Mouse (Mus musculus) midbrain, embryonic 11.5 days (tissue): Measurements from ENCODE around the gene Rnase9. TPM values are rescaled to one million over a fixed set of nuclear protein-coding genes. Genes with fewer than 3 reads are reported as not detected.
A peak's percentile ranks its signal among the peaks of the same experiment; 100 is the strongest.
"Not testable (repeated sequence)": the region's sequence is repeated elsewhere in the genome, so short reads cannot be mapped to it uniquely, and the experiment has no call there.

ENCODE experiments used
- ATAC-seq: fragments of 200-750 bp; cut with Nextera tagmentation; 2 replicates; pipeline ENCODE4 v1.8.0; 2017; ENCODE audit warnings: moderate TSS enrichment, moderate library complexity; ENCODE audit not compliant: low FRiP score
- DNase-seq: peaks from one replicate; pipeline ENCODE4 v3.0.0; 2015; ENCODE audit warnings: low spot score; ENCODE audit errors: missing footprints
- H3K27ac ChIP-seq: fragments of 300-500 bp; sonication (generic); 2 replicates; pipeline ENCODE4 v1.5.1; 2014; ENCODE audit warnings: low read depth, low read length
- H3K27me3 ChIP-seq: fragments of 300-500 bp; sonication (generic); 2 replicates; pipeline ENCODE4 v1.6.1; 2014; ENCODE audit warnings: mild to moderate bottlenecking, low read length, moderate library complexity, mixed read lengths; ENCODE audit not compliant: control insufficient read depth, insufficient read depth
- H3K36me3 ChIP-seq: fragments of 300-500 bp; sonication (generic); 2 replicates; pipeline ENCODE4 v1.6.1; 2014; ENCODE audit warnings: mild to moderate bottlenecking, low read length, moderate library complexity, mixed read lengths; ENCODE audit not compliant: control insufficient read depth, insufficient read depth
- H3K4me1 ChIP-seq: fragments of 300-500 bp; sonication (generic); 2 replicates; pipeline ENCODE4 v1.6.1; 2014; ENCODE audit warnings: low read length; ENCODE audit not compliant: control insufficient read depth, insufficient read depth
- H3K4me2 ChIP-seq: fragments of 300-500 bp; sonication (generic); 2 replicates; pipeline ENCODE4 v1.6.1; 2014; ENCODE audit warnings: mild to moderate bottlenecking, moderate library complexity
- H3K4me3 ChIP-seq: fragments of 300-500 bp; sonication (generic); 2 replicates; pipeline ENCODE4 v1.5.1; 2014; ENCODE audit warnings: low read depth, low read length
- H3K9ac ChIP-seq: fragments of 300-500 bp; sonication (generic); 2 replicates; pipeline ENCODE4 v1.6.1; 2014; ENCODE audit warnings: low read length
- H3K9me3 ChIP-seq: fragments of 300-500 bp; sonication (generic); 2 replicates; pipeline ENCODE4 v1.6.1; 2016; ENCODE audit warnings: low read length; ENCODE audit not compliant: control insufficient read depth
- WGBS: fragments of 180-500 bp; shearing (Covaris S2); extraction: QIAGEN DNeasy Blood & Tissue Kit; methylation state at CpG from one replicate; pipeline ENCODE4 v1.1.7; 2014; 5-methylcytosine and 5-hydroxymethylcytosine counted together
- polyA plus RNA-seq: library from polyadenylated mRNA; unstranded; fragments of >200 nt; fragmentation: Nextera tagmentation; extraction: Ambion mirVana; gene quantifications from 2 replicates; pipeline ENCODE4 v1.2.1, GENCODE M21; 2014

Rnase9 gene
- polyA plus RNA-seq, 1 experiment from 2014 or later: not detected

- Histone ChIP-seq H3K9me3 (no peaks in the 10 kb centered on the region), H3K4me2 (no peak overlapping the region), H3K4me3 (no peak overlapping the region), H3K27ac (no peak overlapping the region), H3K9ac (no peak overlapping the region), H3K36me3 (no peaks in the 10 kb centered on the region), H3K27me3 (no peaks in the 10 kb centered on the region), H3K4me1 (no peaks in the 10 kb centered on the region)
- peak; percentile 52; the same call in 1 of the 2 replicates for ATAC-seq
- peak; percentile 94 for DNase-seq
- 35% methylated on average over 5 of the region's 5 CpGs for WGBS
These were observed 15.1 kb downstream of the Rnase9 start for GRCm38 (mm10) chr14:51026391-51027133.

GRCm38 (mm10) chr14:51024820-51025219 is 16.8 kb downstream of the Rnase9 start:
- Histone ChIP-seq H3K27ac (no peak overlapping the region), H3K9me3 (no peaks in the 10 kb centered on the region), H3K9ac (no peak overlapping the region), H3K27me3 (no peaks in the 10 kb centered on the region), H3K4me1 (no peaks in the 10 kb centered on the region), H3K4me3 (no peak overlapping the region), H3K36me3 (no peaks in the 10 kb centered on the region), H3K4me2 (no peak overlapping the region)
- DNase-seq (no peak), ATAC-seq (no peak)
- WGBS: 82% methylated on average over 1 of the region's 1 CpGs

- H3K36me3 ChIP-seq: no peaks in the 10 kb centered on the region
- H3K9ac ChIP-seq: no peak overlapping the region
- WGBS: 87% methylated on average over 4 of the region's 4 CpGs
- no peaks in the 10 kb centered on the region for H3K9me3 ChIP-seq
- ATAC-seq (no peak), DNase-seq (no peak)
- H3K27me3 ChIP-seq: no peaks in the 10 kb centered on the region
- no peaks in the 10 kb centered on the region for H3K4me1 ChIP-seq
- no peak overlapping the region for H3K27ac ChIP-seq
- no peak overlapping the region for H3K4me2 ChIP-seq
- H3K4me3 ChIP-seq: no peak overlapping the region
These were observed 18.2 kb downstream of the Rnase9 start for GRCm38 (mm10) chr14:51023457-51023856.

- Histone ChIP-seq H3K4me3 (no peak overlapping the region), H3K4me1 (no peaks in the 10 kb centered on the region), H3K27ac (no peak overlapping the region), H3K9ac (no peak overlapping the region), H3K9me3 (no peaks in the 10 kb centered on the region), H3K4me2 (no peak overlapping the region), H3K36me3 (no peaks in the 10 kb centered on the region), H3K27me3 (no peaks in the 10 kb centered on the region)
- DNase-seq: no peak
- ATAC-seq: no peak
- 70% methylated on average over 3 of the region's 3 CpGs for WGBS
These were observed 24.4 kb downstream of the Rnase9 start for GRCm38 (mm10) chr14:51017256-51017655.

- ATAC-seq: no peak
- Histone ChIP-seq H3K27ac (no peak overlapping the region), H3K9ac (no peak overlapping the region)
These were observed 25.9 kb downstream of the Rnase9 start for GRCm38 (mm10) chr14:51015780-51016179.

GRCm38 (mm10) chr14:51014724-51015123 is 26.9 kb downstream of the Rnase9 start:
- H3K4me3 ChIP-seq, H3K27me3 ChIP-seq, ATAC-seq, H3K9ac ChIP-seq, H3K4me1 ChIP-seq, H3K4me2 ChIP-seq, H3K36me3 ChIP-seq, H3K27ac ChIP-seq, H3K9me3 ChIP-seq, DNase-seq: not testable (repeated sequence)
- 89% methylated on average over 3 of the region's 3 CpGs for WGBS

More at GRCm38 (mm10) chr14:51015780-51016179, 25.9 kb downstream of the Rnase9 start:
- Histone ChIP-seq H3K4me1 (no peaks in the 10 kb centered on the region), H3K36me3 (no peaks in the 10 kb centered on the region), H3K9me3 (no peaks in the 10 kb centered on the region), H3K4me3 (no peak overlapping the region), H3K4me2 (no peak overlapping the region), H3K27me3 (no peaks in the 10 kb centered on the region)
- no peak for DNase-seq

- DNase-seq (no peak), ATAC-seq (no peak)
- Histone ChIP-seq H3K36me3 (no peaks in the 10 kb centered on the region), H3K4me2 (no peak overlapping the region), H3K27ac (no peak overlapping the region), H3K4me1 (no peaks in the 10 kb centered on the region), H3K4me3 (no peak overlapping the region), H3K9ac (no peak overlapping the region), H3K9me3 (no peaks in the 10 kb centered on the region), H3K27me3 (no peaks in the 10 kb centered on the region)
- WGBS: 86% methylated on average over 6 of the region's 6 CpGs
These were observed 32.1 kb downstream of the Rnase9 start for GRCm38 (mm10) chr14:51009572-51009971.

- no peak for DNase-seq
- Histone ChIP-seq H3K27me3 (no peaks in the 10 kb centered on the region), H3K4me2 (no peak overlapping the region), H3K9ac (no peak overlapping the region), H3K27ac (no peak overlapping the region), H3K4me3 (no peak overlapping the region), H3K36me3 (no peaks in the 10 kb centered on the region), H3K9me3 (no peaks in the 10 kb centered on the region), H3K4me1 (no peaks in the 10 kb centered on the region)
- no peak for ATAC-seq
- WGBS: 82% methylated on average over 4 of the region's 4 CpGs
These were observed 32.9 kb downstream of the Rnase9 start for GRCm38 (mm10) chr14:51008781-51009180.

GRCm38 (mm10) chr14:51007914-51008713 is 33.6 kb downstream of the Rnase9 start:
- no peak overlapping the region for H3K4me2 ChIP-seq
- DNase-seq: no peak
- no peaks in the 10 kb centered on the region for H3K9me3 ChIP-seq
- no peak overlapping the region for H3K4me3 ChIP-seq
- H3K27me3 ChIP-seq: no peaks in the 10 kb centered on the region
- no peaks in the 10 kb centered on the region for H3K36me3 ChIP-seq
- H3K4me1 ChIP-seq: no peaks in the 10 kb centered on the region
- no peak overlapping the region for H3K9ac ChIP-seq
- 85% methylated on average over 13 of the region's 13 CpGs for WGBS
- no peak for ATAC-seq
- no peak overlapping the region for H3K27ac ChIP-seq
